Mouse (Mus musculus) macrophage (primary cell): ENCODE data around the gene Gm11555. TPM values are rescaled to one million over a fixed set of nuclear protein-coding genes. Genes with fewer than 3 reads are reported as not detected.
"Not testable (repeated sequence)": the region's sequence is repeated elsewhere in the genome, so short reads cannot be mapped to it uniquely, and the experiment has no call there.

Source experiments
- H3K27ac ChIP-seq: fragments of 350-480 bp; formaldehyde crosslinking; 2 replicates; pipeline ENCODE4 v1.9.0; 2021
- H3K36me3 ChIP-seq: fragments of 350-480 bp; formaldehyde crosslinking; 2 replicates; pipeline ENCODE4 v1.9.0; 2021; ENCODE audit errors: inconsistent target
- H3K4me3 ChIP-seq: fragments of 350-480 bp; formaldehyde crosslinking; 2 replicates; pipeline ENCODE4 v1.9.0; 2021; ENCODE audit errors: inconsistent target
- H3K79me2 ChIP-seq: fragments of 350-480 bp; formaldehyde crosslinking; 2 replicates; pipeline ENCODE4 v1.9.0; 2021; ENCODE audit errors: inconsistent target
- WGBS: methylation state at CpG from one replicate; pipeline ENCODE4 v1.1.7; 2026; ENCODE audit warnings: inconsistent platforms; ENCODE audit not compliant: missing documents; 5-methylcytosine and 5-hydroxymethylcytosine counted together
- polyA plus RNA-seq: library from polyadenylated mRNA; stranded (reverse); fragments of 250-400 nt; gene quantifications from 3 replicates; pipeline ENCODE4 v1.2.4, GENCODE M21; 2018; ENCODE audit warnings: inconsistent platforms

The Gm11555 gene
- polyA plus RNA-seq, 1 experiment from 2014 or later, result not detected

GRCm38 (mm10) chr11:99633293-99633692 lies 16.7 kb downstream of the Gm11555 start:
- H3K27ac ChIP-seq, result no peak overlapping the region
- H3K36me3 ChIP-seq, result no peaks in the 10 kb centered on the region
- H3K79me2 ChIP-seq, result no peaks in the 10 kb centered on the region
- no peak overlapping the region for H3K4me3 ChIP-seq
- 55% methylated on average over 2 of the region's 2 CpGs for WGBS

DNA sequence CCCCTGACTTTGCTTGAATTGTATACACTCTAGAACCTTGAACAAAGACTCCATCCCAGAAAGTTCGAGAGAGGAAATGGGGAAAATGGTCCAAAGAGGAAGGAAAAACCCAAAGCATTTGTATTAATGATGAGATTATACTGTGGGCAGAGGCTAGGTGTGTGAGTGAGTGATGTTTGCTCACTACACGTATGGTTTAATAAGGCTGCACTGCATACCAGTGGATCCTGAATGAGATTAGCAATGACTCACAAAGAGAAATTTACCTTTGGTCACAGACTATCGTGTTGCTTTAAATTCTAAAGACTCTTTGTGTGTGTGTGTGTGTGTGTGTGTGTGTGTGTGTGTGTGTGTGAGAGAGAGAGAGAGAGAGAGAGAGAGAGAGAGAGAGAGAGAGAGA lies 19.1 kb downstream of the Gm11555 start:
- Histone ChIP-seq H3K79me2 (no peaks in the 10 kb centered on the region), H3K36me3 (no peaks in the 10 kb centered on the region), H3K27ac (no peak overlapping the region), H3K4me3 (no peak overlapping the region)
- 81% methylated on average over 3 of the region's 3 CpGs for WGBS

DNA sequence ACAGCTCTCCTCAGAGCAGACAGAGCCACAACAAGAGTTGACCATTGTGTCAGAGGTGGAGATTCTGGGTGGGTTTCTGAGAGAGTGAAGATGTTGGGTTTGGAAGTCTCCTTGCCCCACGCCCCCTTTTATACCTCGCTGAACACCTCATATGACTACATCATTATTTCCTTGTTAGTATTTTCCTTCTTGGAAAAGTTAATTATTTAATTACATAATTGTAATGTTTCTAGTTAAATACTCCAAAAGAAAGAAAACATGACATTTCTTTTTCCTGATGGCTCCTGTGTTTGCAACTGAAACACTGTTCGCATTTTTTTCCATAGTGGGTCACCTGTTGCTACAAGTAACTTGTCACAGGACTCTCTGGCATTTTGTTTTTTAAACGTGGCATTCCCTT lies 21.9 kb downstream of the Gm11555 start, which contains the start of gene Krtap4-1:
TSS of gene Krtap4-1 (minus strand) at position 101 of the 400 bp plus-strand sequence.
- H3K4me3 ChIP-seq, result no peak within 1 kb of the TSS
- H3K27ac ChIP-seq, result no peak within 1 kb of the TSS
- 78% methylated on average over 4 of the region's 4 CpGs for WGBS
- no peaks in the 10 kb centered on the region for H3K79me2 ChIP-seq
- no peaks in the 10 kb centered on the region for H3K36me3 ChIP-seq

DNA sequence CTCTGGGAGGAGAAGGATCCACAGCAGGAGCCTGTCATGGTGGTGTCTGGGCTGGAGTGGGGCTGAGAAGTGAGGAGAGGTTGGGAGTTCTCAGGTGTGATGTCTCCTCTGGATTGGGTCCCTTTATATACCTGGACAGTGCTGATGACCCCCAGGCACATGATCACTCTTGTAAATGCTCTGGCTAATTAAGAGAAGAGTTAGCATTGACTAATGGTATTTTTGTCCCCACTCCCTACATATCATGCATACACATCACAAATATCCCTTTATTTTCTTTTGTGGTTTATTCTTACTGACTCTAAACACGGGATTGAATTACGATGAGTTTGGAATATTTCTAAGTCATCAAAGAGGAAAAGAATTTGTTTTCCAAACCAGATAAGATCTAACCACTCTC lies 29.7 kb downstream of the Gm11555 start, which contains the start of gene Gm11562:
TSS of gene Gm11562 (minus strand) at position 101 of the 400 bp plus-strand sequence.
- Histone ChIP-seq H3K79me2 (no peaks in the 10 kb centered on the region), H3K36me3 (no peaks in the 10 kb centered on the region), H3K4me3 (no peak within 1 kb of the TSS), H3K27ac (no peak within 1 kb of the TSS)
- 83% methylated on average over 2 of the region's 2 CpGs for whole genome bisulfite sequencing

DNA sequence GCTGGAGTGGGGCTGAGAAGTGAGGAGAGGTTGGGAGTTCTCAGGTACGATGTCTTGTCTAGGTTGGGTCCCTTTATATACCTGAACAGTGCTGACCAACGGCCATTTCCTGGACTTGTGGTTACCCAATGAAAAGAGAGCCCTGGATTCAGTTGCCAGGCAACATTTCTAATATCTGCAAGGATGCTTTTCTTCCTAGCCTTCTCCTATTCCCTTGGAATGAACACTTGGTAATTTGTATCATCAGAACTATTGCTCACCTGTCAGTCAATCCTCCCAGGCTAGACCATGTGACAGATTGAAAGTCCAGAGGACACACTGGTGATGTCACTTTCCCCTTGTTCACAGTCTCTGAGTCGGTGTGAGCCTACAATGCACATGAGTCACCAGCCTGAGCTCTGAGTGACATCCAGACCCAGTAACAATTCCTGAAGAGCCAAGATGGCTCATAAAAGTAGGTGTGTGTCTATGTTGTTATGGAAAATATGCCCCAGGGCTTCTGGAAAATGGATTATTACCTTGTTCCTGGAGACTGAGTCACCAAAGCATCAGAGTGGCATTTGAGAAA lies 35.2 kb downstream of the Gm11555 start, which contains the start of gene Krtap2-4:
TSS of gene Krtap2-4 (minus strand) at position 51 of the 568 bp plus-strand sequence.
- WGBS, result 70% methylated on average over 3 of the region's 3 CpGs
- Histone ChIP-seq H3K36me3 (no peaks in the 10 kb centered on the region), H3K79me2 (no peaks in the 10 kb centered on the region), H3K27ac (no peak within 1 kb of the TSS), H3K4me3 (no peak within 1 kb of the TSS)

- not testable (repeated sequence) for H3K4me3 ChIP-seq, H3K79me2 ChIP-seq, H3K27ac ChIP-seq, H3K36me3 ChIP-seq
- 73% methylated on average over 1 of the region's 2 CpGs for WGBS
Measured at GRCm38 (mm10) chr11:99610089-99610488, 39.9 kb downstream of the Gm11555 start, which contains the start of gene Gm11937. TSS of gene Gm11937 (minus strand) at chr11:99610189.

- WGBS, result 83% methylated on average over 1 of the region's 1 CpGs
- Histone ChIP-seq H3K4me3 (no peak overlapping the region), H3K27ac (no peak overlapping the region), H3K79me2 (no peaks in the 10 kb centered on the region), H3K36me3 (no peaks in the 10 kb centered on the region)
Measured at GRCm38 (mm10) chr11:99609126-99609525, 40.9 kb downstream of the Gm11555 start.

GRCm38 (mm10) chr11:99603208-99603607 lies 46.8 kb downstream of the Gm11555 start, which contains the start of gene Gm11938:
TSS of gene Gm11938 (minus strand) at chr11:99603308.
- WGBS, result 58% methylated on average over 1 of the region's 1 CpGs
- H3K79me2 ChIP-seq, H3K4me3 ChIP-seq, H3K27ac ChIP-seq, H3K36me3 ChIP-seq: not testable (repeated sequence)

Other genes with a start within 250 kb of the Gm11555 start
- gene Krt12, start 228.0 kb downstream of the Gm11555 start, polyA plus RNA-seq, result not detected in 3 replicates
- gene Krt20, start 212.1 kb downstream of the Gm11555 start, polyA plus RNA-seq, result not detected in 3 replicates
- gene Krt23, start 157.1 kb downstream of the Gm11555 start, polyA plus RNA-seq, result not detected in 3 replicates
- not detected in 3 replicates for gene Krt39, start 128.9 kb downstream of the Gm11555 start, polyA plus RNA-seq
- not detected in 3 replicates for gene Krt40, start 107.1 kb downstream of the Gm11555 start, polyA plus RNA-seq
- not detected in 3 replicates for gene Krtap3-3, start 99.4 kb downstream of the Gm11555 start, polyA plus RNA-seq
- gene Krtap3-2, start 93.4 kb downstream of the Gm11555 start, polyA plus RNA-seq, result not detected in 3 replicates
- not detected in 3 replicates for gene Gm11939, start 90.8 kb downstream of the Gm11555 start, polyA plus RNA-seq
- not detected in 3 replicates for gene Krtap3-1, start 83.6 kb downstream of the Gm11555 start, polyA plus RNA-seq
- not detected in 3 replicates for gene Krtap1-5, start 69.2 kb downstream of the Gm11555 start, polyA plus RNA-seq
- not detected in 3 replicates for gene Krtap1-4, start 66.6 kb downstream of the Gm11555 start, polyA plus RNA-seq
- gene Krtap1-3, start 58.9 kb downstream of the Gm11555 start, polyA plus RNA-seq, result not detected in 3 replicates
- gene Krtap9-3, start 52.1 kb downstream of the Gm11555 start, polyA plus RNA-seq, result not detected in 3 replicates
- not detected in 3 replicates for gene Gm11938, start 46.9 kb downstream of the Gm11555 start, polyA plus RNA-seq
- not detected in 3 replicates for gene Gm11937, start 40.0 kb downstream of the Gm11555 start, polyA plus RNA-seq
- gene Krtap2-4, start 35.4 kb downstream of the Gm11555 start, polyA plus RNA-seq, result not detected in 3 replicates
- gene Gm11562, start 29.8 kb downstream of the Gm11555 start, polyA plus RNA-seq, result not detected in 3 replicates
- gene Krtap4-1, start 22.0 kb downstream of the Gm11555 start, polyA plus RNA-seq, result not detected in 3 replicates
- not detected in 3 replicates for gene Krtap4-2, start 15.2 kb downstream of the Gm11555 start, polyA plus RNA-seq
- not detected in 3 replicates for gene Krtap4-7, start 6.1 kb downstream of the Gm11555 start, polyA plus RNA-seq
- not detected in 3 replicates for gene Gm11563, start 8.7 kb upstream of the Gm11555 start, polyA plus RNA-seq
- gene Krtap4-6, start 15.7 kb upstream of the Gm11555 start, polyA plus RNA-seq, result not detected in 3 replicates
- not detected in 3 replicates for gene Gm14190, start 40.5 kb upstream of the Gm11555 start, polyA plus RNA-seq
- not detected in 3 replicates for gene Gm14180, start 84.1 kb upstream of the Gm11555 start, polyA plus RNA-seq
- gene Gm11595, start 122.7 kb upstream of the Gm11555 start, polyA plus RNA-seq, result not detected in 3 replicates
- not detected in 3 replicates for gene Krtap4-8, start 130.5 kb upstream of the Gm11555 start, polyA plus RNA-seq
- not detected in 3 replicates for gene Krtap4-9, start 135.0 kb upstream of the Gm11555 start, polyA plus RNA-seq
- gene Gm11596, start 143.2 kb upstream of the Gm11555 start, polyA plus RNA-seq, result not detected in 3 replicates
- not detected in 3 replicates for gene Gm11569, start 148.7 kb upstream of the Gm11555 start, polyA plus RNA-seq
- gene Gm11554, start 154.2 kb upstream of the Gm11555 start, polyA plus RNA-seq, result not detected in 3 replicates
- gene Krtap4-13, start 159.7 kb upstream of the Gm11555 start, polyA plus RNA-seq, result not detected in 3 replicates
- not detected in 3 replicates for gene Gm11564, start 165.4 kb upstream of the Gm11555 start, polyA plus RNA-seq
- gene 2300003K06Rik, start 187.8 kb upstream of the Gm11555 start, polyA plus RNA-seq, result not detected in 3 replicates
- gene Krtap4-16, start 201.4 kb upstream of the Gm11555 start, polyA plus RNA-seq, result not detected in 3 replicates
- not detected in 3 replicates for gene Gm11568, start 207.7 kb upstream of the Gm11555 start, polyA plus RNA-seq
- not detected in 3 replicates for gene Gm11559, start 214.2 kb upstream of the Gm11555 start, polyA plus RNA-seq
- gene Krtap9-1, start 223.2 kb upstream of the Gm11555 start, polyA plus RNA-seq, result not detected in 3 replicates
- not detected in 3 replicates for gene Gm11567, start 229.0 kb upstream of the Gm11555 start, polyA plus RNA-seq